Mouse (Mus musculus) urinary bladder, postnatal 36 days (tissue): ENCODE data around the gene Ankrd54.
"Not testable (repeated sequence)": the region's sequence is repeated elsewhere in the genome, so short reads cannot be mapped to it uniquely, and the experiment has no call there.

Source experiments
- DNase-seq, 2 experiments: peaks; one replicate each; pipeline ENCODE4 v3.0.0; 2022; ENCODE audit warnings: low spot score in 2 of 2, mixed read lengths in 1 of 2

Ankrd54 gene

DNA sequence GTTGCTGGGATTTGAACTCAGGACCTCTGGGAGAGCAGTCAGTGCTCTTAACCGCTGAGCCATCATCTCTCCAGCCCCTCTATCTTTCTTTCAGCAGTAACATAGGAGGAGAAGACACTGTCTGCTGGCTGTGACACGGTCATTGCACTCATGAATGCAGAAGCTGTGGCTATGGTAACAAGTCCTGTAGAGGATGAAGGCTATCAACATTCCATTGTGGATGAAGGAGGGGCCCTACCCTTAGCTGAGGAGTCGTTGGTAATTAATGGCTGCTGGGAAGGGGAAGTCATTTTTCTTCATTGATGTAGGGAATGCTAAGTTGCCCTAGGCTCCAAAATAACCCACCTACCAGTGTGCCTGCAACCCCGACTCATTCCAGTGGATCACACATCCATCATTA lies 44.5 kb downstream of the Ankrd54 start:
- DNase-seq = no peak

DNA sequence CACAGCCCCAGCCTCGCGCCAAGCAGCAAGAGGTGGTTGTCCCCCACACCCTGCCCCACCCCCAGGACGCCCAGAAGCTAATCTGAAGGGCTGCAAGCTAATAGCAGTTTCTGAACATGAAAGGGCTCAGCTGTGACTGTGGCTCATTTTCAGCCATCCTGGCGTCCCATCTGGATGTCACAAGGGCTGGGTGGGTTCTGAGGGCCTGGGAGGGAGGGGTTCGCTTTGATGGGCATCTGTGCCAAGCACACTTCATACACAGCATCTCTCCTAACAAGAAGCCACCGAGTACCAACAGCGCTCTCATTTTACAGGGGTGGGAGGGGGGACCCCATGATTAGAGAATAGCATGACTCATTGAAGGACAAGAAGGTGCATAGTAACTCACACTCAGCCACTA lies 49.3 kb downstream of the Ankrd54 start:
- DNase-seq = no peak

DNA sequence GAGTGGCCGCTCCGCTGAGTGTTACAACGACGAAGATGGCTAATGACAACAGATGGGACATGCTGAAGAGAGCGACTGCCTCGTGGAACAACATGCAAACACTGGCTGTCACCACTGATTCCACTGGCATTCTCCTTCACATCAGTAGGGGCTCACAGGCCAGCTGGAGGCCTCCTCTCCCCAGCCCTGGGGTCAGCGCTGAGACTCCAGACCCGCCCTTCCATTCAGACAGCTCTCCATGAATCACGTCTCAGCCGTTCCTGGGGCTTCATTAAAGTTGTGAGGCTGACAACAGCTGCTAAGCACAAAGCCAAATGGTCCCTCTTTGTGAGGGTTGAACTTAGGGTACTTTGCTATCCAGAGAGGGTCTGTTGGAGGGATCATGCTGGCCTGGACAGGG lies 51.1 kb downstream of the Ankrd54 start:
- DNase-seq = no peak

DNA sequence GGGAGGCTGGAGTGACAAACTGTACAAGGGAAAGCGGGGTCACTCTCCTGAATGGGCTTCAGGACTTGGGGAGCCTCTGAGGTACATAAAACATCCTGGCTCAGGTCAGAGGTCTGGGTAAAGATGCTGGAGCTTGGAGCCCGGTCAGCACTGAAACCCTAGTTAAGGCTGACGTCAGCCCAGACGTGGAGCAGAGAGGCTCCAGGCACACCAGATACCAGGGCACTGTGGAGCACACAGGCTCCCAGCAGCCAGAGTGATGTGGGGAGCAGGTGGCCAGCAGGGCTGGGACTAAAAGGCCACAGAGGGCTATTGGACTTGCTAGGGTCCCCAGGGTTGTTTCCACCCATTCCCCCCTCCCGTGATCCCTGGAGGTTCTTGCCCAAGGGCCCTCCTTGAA lies 53.0 kb downstream of the Ankrd54 start:
- no peak for DNase-seq

DNA sequence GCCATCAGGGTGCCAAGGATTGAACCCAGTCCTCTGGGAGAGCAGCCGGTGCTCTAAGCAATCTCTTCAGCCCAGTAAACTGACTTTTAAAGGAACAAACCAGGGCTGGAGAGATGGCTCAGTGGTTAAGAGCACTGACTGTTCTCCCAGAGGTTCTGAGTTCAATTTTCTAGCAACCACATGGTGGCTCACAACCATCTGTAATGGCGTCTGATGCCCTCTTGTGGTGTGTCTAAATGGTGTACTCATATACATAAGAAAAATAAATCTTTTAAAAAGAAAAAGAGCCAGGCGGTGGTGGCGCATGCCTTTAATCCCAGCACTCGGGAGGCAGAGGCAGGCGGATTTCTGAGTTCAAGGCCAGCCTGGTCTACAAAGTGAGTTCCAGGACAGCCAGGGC lies 54.9 kb downstream of the Ankrd54 start:
- not testable (repeated sequence) for DNase-seq

DNA sequence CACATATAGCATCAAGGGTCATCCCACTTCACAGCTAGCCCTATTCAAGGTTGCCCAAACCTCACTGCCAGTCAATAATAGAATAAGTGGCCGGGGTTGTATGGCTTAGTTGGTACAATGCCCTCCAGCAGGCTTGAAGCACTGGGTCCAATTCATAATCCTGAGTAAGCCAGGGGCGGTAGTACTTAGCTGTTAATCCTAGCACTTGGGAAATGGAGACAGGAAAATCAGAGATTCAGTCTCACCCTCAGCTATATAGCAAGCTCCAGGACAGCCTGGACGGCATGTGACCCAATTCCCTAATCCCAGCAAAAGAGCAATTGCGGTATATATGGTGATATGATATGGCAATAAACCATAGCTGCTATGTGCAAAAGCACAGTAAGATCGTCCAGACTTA lies 55.6 kb downstream of the Ankrd54 start:
- no peak for DNase-seq

DNA sequence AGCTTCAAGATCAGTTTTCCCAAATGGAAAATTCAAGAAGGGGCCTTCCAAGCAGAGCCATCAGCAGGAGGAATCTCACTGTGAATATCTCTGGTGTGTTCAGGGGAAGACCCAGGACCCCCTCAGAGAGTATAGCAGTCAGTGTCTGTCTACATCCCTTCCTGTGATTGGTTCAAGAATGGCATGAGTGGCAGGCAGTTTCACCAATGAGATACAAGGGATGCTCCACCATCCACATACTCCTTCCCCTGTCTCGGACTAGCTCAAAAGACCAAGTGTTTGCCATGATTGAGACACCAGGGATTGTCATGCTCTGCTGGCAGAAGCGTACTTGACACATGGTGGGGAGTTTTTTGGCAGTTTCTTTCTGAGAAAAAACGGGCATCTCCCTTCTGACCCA lies 56.1 kb downstream of the Ankrd54 start:
- no peak for DNase-seq

DNA sequence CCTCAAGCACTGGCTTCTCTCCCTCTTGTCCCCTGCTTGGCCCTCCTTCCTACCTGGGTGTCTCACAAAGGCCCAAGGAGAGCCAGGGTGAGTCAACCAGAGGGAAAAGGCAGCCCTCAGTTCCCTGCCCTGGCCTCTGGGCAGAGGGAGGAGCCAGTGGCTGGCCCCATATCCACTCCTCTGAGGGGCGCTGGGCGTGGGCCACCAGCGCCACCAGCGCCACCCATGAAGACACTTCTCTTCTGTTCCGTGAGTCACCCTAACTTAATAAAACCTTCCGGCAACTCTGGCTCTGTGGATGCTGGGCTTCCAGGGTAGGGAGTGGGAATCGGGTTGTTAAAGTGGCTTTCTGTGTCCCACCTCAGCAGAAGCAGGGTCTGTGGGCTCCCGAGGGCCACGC lies 57.1 kb downstream of the Ankrd54 start:
- no peak for DNase-seq
